Mouse (Mus musculus): ENCODE measurements around the gene Lig3. TPM values are rescaled to one million over a fixed set of nuclear protein-coding genes. Genes with fewer than 3 reads are reported as not detected.
A peak's percentile ranks its signal among the peaks of the same experiment; 100 is the strongest.

Lig3 gene
- 23.0 and 35.3 TPM in 2 replicates for polyA plus RNA-seq (2014; fragmentation: Nextera tagmentation; extraction: Ambion mirVana)

DNA sequence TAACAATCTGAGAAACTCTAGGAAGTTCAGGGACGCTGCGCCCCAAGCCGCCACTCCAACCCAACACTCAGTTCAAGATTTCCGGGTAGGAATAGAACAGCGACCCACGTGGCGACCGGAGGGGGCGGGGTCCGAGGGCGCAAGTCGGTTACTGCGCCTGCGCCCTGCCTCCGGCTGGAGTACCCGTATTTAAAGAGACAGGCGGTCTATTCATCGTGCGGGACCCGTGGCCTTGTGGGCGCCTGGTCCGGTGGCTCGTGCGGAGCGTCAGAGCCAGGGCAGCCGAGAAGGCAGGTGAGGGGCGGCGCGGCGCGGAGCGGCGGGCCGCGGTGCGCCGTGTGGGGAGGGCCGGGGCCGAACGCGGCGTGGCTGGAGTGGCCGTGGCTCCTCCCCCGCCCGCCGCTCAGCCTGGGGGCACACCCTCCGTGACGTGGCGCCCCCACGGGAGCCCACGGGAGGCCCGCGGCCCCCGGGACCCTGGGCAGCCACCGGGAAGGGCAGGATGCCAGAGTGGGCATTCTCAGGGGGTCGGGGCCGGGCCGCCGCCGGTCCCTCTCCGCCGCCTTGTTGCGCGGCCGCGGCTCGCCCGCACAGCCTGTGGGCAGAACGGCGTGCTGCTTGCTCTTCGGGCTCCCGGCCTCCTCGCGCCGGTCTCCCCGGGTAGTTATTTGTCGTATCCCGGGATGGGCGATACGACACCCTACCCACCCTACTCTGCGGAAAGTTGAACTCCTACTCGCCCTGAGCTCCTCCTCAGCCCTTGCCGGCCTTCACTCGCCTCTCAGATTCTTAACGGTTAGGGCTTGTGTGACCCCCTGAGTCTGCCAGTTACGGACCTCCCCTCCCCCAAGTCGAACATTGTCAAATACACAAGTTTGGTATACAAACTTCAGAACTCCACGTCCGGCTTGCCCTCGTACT is at the start of gene Lig3:
Lig3 (plus strand) TSS at position 126 of the 921 bp plus-strand sequence.
- H3K36me3 ChIP-seq (ENCODE audit: control insufficient read depth, insufficient read depth, low read length), result peaks cover 29% of the 10 kb centered on the region
- peak within 1 kb of the TSS; percentile 96 for H3K9ac ChIP-seq (replicated peaks; ENCODE audit: low read length)
- WGBS, result 1% methylated on average over 83 of the region's 90 CpGs
- peak within 1 kb of the TSS; percentile 98 for H3K27ac ChIP-seq (replicated peaks; ENCODE audit: low read depth, low read length)
- H3K4me3 ChIP-seq (replicated peaks; ENCODE audit: low read depth, low read length), result peak within 1 kb of the TSS; percentile 84
- no peaks in the 10 kb centered on the region for H3K27me3 ChIP-seq (ENCODE audit: control insufficient read depth, insufficient read depth, low read length)
- ATAC-seq (ENCODE audit: low FRiP score, low TSS enrichment), result peak; percentile 96
- peak; percentile 99 for DNase-seq
- H3K4me1 ChIP-seq (ENCODE audit: control insufficient read depth, insufficient read depth, low read length), result peaks cover 16% of the 10 kb centered on the region
- peak within 1 kb of the TSS; percentile 73 for H3K4me2 ChIP-seq (ENCODE audit: low read length)
- no peaks in the 10 kb centered on the region for H3K9me3 ChIP-seq (ENCODE audit: control insufficient read depth, low read length)

DNA sequence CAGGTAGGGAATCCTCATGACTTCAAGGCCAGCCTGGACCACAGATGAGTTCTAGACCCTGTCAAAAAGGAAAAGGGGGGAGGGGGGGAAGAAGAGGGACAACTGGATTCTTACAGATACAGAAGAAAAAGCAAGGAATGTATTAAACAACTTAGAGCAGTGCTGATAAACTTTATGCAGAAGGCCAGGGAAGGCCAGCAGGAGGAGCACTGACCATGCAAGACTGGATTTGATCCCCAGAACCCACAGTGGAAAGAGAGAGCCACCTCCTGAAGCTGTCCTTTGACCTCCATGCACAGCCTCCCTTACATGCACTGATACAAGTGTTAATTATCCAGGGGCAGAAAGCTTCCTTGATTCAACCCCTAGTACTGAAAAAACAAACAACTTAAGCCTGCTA is 46.7 kb upstream of the Lig3 start:
- no peak overlapping the region for H3K4me3 ChIP-seq (replicated peaks; ENCODE audit: low read depth, low read length)
- no peaks in the 10 kb centered on the region for H3K9me3 ChIP-seq (ENCODE audit: control insufficient read depth, low read length)
- no peak for DNase-seq
- no peaks in the 10 kb centered on the region for H3K27me3 ChIP-seq (ENCODE audit: control insufficient read depth, insufficient read depth, low read length)
- H3K9ac ChIP-seq (replicated peaks; ENCODE audit: low read length), result no peak overlapping the region
- no peak for ATAC-seq (ENCODE audit: low FRiP score, low TSS enrichment)
- no peaks in the 10 kb centered on the region for H3K4me1 ChIP-seq (ENCODE audit: control insufficient read depth, insufficient read depth, low read length)
- no peak overlapping the region for H3K27ac ChIP-seq (replicated peaks; ENCODE audit: low read depth, low read length)
- no peak overlapping the region for H3K4me2 ChIP-seq (ENCODE audit: low read length)
- H3K36me3 ChIP-seq (ENCODE audit: control insufficient read depth, insufficient read depth, low read length), result no peaks in the 10 kb centered on the region

DNA sequence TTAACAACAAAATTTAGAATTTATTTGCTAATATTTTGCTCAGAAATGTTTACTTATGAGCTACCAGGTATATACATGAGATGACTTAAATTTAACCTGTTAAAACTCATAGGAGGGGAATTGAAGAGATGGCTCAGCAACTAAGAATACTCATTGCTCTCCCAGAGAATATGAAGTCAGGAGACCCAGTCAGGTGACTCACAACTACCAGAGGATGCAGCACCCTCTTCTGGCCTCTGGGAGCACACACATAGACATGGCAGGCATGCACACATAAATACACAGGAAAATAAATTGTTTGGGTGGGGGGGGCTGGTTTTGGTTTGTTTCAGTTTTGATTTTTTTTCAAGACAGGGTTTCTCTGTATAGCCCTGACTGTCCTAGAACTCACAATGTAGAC is 41.9 kb upstream of the Lig3 start:
- Histone ChIP-seq H3K27ac (replicated peaks; ENCODE audit: low read depth, low read length) (no peak overlapping the region), H3K4me1 (ENCODE audit: control insufficient read depth, insufficient read depth, low read length) (no peaks in the 10 kb centered on the region), H3K4me2 (ENCODE audit: low read length) (no peak overlapping the region), H3K27me3 (ENCODE audit: control insufficient read depth, insufficient read depth, low read length) (no peaks in the 10 kb centered on the region), H3K9me3 (ENCODE audit: control insufficient read depth, low read length) (no peaks in the 10 kb centered on the region), H3K4me3 (replicated peaks; ENCODE audit: low read depth, low read length) (no peak overlapping the region), H3K9ac (replicated peaks; ENCODE audit: low read length) (no peak overlapping the region), H3K36me3 (ENCODE audit: control insufficient read depth, insufficient read depth, low read length) (no peaks in the 10 kb centered on the region)
- DNase-seq (no peak), ATAC-seq (ENCODE audit: low FRiP score, low TSS enrichment) (no peak)

DNA sequence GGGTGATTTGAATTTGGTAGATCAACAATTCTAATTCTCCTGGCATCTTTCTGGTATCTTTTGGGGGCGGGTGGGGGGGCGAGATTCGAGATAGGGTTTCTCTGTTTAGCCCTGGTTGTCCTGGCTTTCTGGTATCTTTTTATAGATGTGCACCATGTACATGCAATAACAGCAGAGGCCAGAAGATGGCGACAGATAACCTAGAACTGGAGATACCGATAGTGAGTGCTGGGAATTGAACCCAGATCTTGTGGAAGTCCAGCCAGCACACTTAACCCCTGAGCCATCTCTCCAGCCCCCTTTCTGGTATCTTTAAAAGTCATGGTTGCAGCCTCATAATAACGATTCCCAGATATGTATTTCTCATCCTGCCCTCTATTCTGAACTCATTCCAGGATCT is 34.8 kb upstream of the Lig3 start:
- WGBS, result 38% methylated on average over 6 of the region's 6 CpGs

DNA sequence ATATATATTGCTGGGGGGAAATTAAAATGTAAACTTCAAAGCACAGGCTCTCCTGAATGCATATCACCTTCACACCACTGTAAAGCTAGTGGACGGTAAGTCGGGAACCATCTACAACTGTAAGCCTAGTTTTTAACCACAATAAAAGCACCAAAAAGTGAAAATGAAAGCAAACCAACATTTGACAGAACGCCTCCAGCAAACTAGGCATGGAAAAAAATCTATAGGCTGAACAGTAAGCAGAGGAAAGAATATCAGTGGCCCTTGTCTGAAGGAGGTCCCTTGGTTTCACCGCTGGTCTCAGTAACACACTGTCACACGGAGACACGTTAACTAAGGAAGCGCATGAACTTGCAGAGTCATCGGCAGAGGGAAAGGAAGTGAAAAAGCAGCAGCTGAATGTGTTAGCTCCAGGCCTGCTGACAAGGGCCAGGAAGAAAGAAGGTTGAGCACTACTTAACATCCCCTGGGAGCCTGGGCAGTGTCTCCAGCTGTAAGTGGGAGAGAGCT is 34.0 kb upstream of the Lig3 start:
- Histone ChIP-seq H3K27me3 (ENCODE audit: control insufficient read depth, insufficient read depth, low read length) (no peaks in the 10 kb centered on the region), H3K9ac (replicated peaks; ENCODE audit: low read length) (no peak overlapping the region), H3K27ac (replicated peaks; ENCODE audit: low read depth, low read length) (no peak overlapping the region), H3K4me3 (replicated peaks; ENCODE audit: low read depth, low read length) (no peak overlapping the region), H3K4me1 (ENCODE audit: control insufficient read depth, insufficient read depth, low read length) (no peaks in the 10 kb centered on the region), H3K9me3 (ENCODE audit: control insufficient read depth, low read length) (no peaks in the 10 kb centered on the region), H3K36me3 (ENCODE audit: control insufficient read depth, insufficient read depth, low read length) (no peaks in the 10 kb centered on the region), H3K4me2 (ENCODE audit: low read length) (no peak overlapping the region)
- no peak for ATAC-seq (ENCODE audit: low FRiP score, low TSS enrichment)
- WGBS, result 87% methylated on average over 8 of the region's 8 CpGs
- DNase-seq, result no peak

More for the DNA sequence above, 34.8 kb upstream of the Lig3 start:
- Histone ChIP-seq H3K27me3 (ENCODE audit: control insufficient read depth, insufficient read depth, low read length) (no peaks in the 10 kb centered on the region), H3K9me3 (ENCODE audit: control insufficient read depth, low read length) (no peaks in the 10 kb centered on the region), H3K27ac (replicated peaks; ENCODE audit: low read depth, low read length) (no peak overlapping the region), H3K4me2 (ENCODE audit: low read length) (no peak overlapping the region), H3K4me3 (replicated peaks; ENCODE audit: low read depth, low read length) (no peak overlapping the region), H3K4me1 (ENCODE audit: control insufficient read depth, insufficient read depth, low read length) (no peaks in the 10 kb centered on the region), H3K9ac (replicated peaks; ENCODE audit: low read length) (no peak overlapping the region), H3K36me3 (ENCODE audit: control insufficient read depth, insufficient read depth, low read length) (no peaks in the 10 kb centered on the region)
- DNase-seq (peak; percentile 25), ATAC-seq (ENCODE audit: low FRiP score, low TSS enrichment) (no peak)

DNA sequence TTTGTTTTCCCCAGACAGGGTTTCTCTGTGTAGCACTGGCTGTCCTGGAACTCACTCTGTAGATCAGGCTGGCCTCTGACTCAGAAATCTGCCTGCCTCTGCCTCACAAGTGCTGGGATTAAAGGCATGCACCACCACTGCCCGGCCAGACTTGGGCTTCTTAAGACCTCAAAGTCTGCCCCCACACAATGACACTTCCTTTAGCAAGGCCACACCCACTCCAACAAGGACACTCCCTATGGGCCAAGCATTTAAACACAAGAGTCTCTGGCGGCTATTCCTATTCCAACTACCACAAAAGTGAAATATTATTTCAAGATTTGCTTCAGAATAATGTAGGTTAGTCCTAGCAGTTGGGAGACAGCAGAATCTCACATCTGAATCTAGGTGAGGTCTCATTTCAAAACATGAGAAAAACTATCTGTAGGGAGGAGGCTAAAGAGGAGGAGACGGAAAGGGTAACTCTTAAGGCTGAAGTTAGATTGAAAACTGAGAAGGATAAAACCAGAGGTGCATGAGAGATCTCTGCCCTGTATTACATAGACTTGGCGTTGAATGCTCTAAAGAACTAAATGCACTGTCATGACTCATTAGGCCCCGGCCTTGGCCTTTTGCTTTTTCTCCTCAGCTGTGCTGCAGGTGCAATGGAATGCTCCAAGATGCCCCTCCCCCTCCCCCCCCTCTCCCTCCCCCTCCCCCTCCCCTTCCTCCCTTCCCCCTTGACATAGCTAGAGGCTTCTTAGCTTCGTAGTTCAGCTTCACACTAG is 28.4 kb upstream of the Lig3 start:
- H3K36me3 ChIP-seq (ENCODE audit: control insufficient read depth, insufficient read depth, low read length), result no peaks in the 10 kb centered on the region
- no peak overlapping the region for H3K9ac ChIP-seq (replicated peaks; ENCODE audit: low read length)
- no peak overlapping the region for H3K4me2 ChIP-seq (ENCODE audit: low read length)
- ATAC-seq (ENCODE audit: low FRiP score, low TSS enrichment), result no peak
- H3K27ac ChIP-seq (replicated peaks; ENCODE audit: low read depth, low read length), result no peak overlapping the region
- H3K4me1 ChIP-seq (ENCODE audit: control insufficient read depth, insufficient read depth, low read length), result no peaks in the 10 kb centered on the region
- H3K4me3 ChIP-seq (replicated peaks; ENCODE audit: low read depth, low read length), result no peak overlapping the region
- no peaks in the 10 kb centered on the region for H3K27me3 ChIP-seq (ENCODE audit: control insufficient read depth, insufficient read depth, low read length)
- no peak for DNase-seq
- 75% methylated on average over 6 of the region's 6 CpGs for WGBS
- H3K9me3 ChIP-seq (ENCODE audit: control insufficient read depth, low read length), result no peaks in the 10 kb centered on the region

DNA sequence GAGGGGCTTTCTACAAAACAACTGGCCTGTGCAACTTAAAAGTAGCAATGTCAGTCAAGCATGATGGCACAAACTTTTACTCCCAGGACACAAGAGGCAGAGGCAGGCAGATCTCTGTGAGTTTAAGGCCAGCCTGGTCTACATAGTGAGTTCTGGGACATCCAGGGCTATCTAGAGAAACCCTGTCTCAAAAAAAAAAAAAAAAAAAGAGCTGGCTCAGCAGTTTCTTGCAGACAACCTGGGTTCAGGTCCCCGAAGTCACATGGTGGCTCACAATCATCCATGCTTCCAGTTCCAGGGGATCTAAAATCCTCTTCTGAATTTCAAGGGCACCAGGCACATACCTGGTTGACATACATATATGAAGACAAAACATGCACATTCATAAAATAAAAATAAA is 25.0 kb upstream of the Lig3 start:
- Histone ChIP-seq H3K27ac (replicated peaks; ENCODE audit: low read depth, low read length) (no peak overlapping the region), H3K27me3 (ENCODE audit: control insufficient read depth, insufficient read depth, low read length) (no peaks in the 10 kb centered on the region), H3K4me1 (ENCODE audit: control insufficient read depth, insufficient read depth, low read length) (no peaks in the 10 kb centered on the region), H3K9ac (replicated peaks; ENCODE audit: low read length) (no peak overlapping the region), H3K4me3 (replicated peaks; ENCODE audit: low read depth, low read length) (no peak overlapping the region), H3K36me3 (ENCODE audit: control insufficient read depth, insufficient read depth, low read length) (no peaks in the 10 kb centered on the region), H3K4me2 (ENCODE audit: low read length) (no peak overlapping the region), H3K9me3 (ENCODE audit: control insufficient read depth, low read length) (no peaks in the 10 kb centered on the region)
- ATAC-seq (ENCODE audit: low FRiP score, low TSS enrichment) (no peak), DNase-seq (no peak)
- 88% methylated on average over 1 of the region's 1 CpGs for WGBS

DNA sequence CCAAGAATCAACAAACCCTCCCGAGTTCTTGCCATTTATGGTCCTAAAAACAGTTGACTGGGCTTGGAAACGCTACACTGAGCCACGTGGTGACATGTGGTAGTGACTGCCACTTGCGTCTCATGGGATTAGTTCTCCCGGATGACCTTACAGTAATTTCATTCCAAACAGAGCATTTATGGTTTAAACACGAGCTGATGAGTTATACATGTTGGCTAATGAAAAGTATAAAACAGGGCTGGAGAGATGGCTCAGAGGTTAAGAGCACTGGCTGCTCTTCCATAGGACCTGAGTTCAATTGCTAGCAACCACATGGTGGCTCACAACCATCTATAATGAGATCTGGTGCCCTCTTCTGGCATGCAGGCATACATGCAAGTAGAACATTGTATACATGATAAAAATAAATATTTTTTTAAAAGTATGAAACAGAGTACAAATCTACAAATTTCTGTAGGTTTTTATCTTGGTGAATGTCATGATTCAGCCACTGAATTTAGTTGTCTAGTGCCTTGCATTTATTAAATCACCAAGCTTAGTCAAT is 18.6 kb upstream of the Lig3 start:
- no peaks in the 10 kb centered on the region for H3K9me3 ChIP-seq (ENCODE audit: control insufficient read depth, low read length)
- DNase-seq (no peak), ATAC-seq (ENCODE audit: low FRiP score, low TSS enrichment) (no peak)
- no peak overlapping the region for H3K4me2 ChIP-seq (ENCODE audit: low read length)
- H3K27ac ChIP-seq (replicated peaks; ENCODE audit: low read depth, low read length), result no peak overlapping the region
- H3K4me1 ChIP-seq (ENCODE audit: control insufficient read depth, insufficient read depth, low read length), result peaks cover 20% of the 10 kb centered on the region
- no peak overlapping the region for H3K9ac ChIP-seq (replicated peaks; ENCODE audit: low read length)
- H3K27me3 ChIP-seq (ENCODE audit: control insufficient read depth, insufficient read depth, low read length), result no peaks in the 10 kb centered on the region
- no peak overlapping the region for H3K4me3 ChIP-seq (replicated peaks; ENCODE audit: low read depth, low read length)
- 86% methylated on average over 6 of the region's 6 CpGs for WGBS
- H3K36me3 ChIP-seq (ENCODE audit: control insufficient read depth, insufficient read depth, low read length), result no peaks in the 10 kb centered on the region

Data from midbrain, embryonic 14.5 days (tissue).